Mouse (Mus musculus) liver, embryonic 14.5 days (tissue): ENCODE measurements around the gene Cuedc1. TPM values are rescaled to one million over a fixed set of nuclear protein-coding genes. Genes with fewer than 3 reads are reported as not detected.

Source experiments
- ATAC-seq: fragments of 200-750 bp; cut with Nextera tagmentation; 2 replicates; pipeline ENCODE4 v1.8.0; 2017; ENCODE audit warnings: moderate number of reproducible peaks, mild to moderate bottlenecking, moderate library complexity; ENCODE audit not compliant: insufficient read depth
- DNase-seq, 3 experiments: peaks; one replicate each; pipeline ENCODE4 v3.0.0-alpha.2; 2012 to 2013; ENCODE audit warnings: low read depth in 3 of 3, low spot score in 3 of 3
- H3K27ac ChIP-seq: fragments of 300-500 bp; sonication (generic); 2 replicates; pipeline ENCODE4 v1.5.1; 2014; ENCODE audit warnings: moderate library complexity, mild to moderate bottlenecking, control low read depth, inconsistent platforms
- H3K27me3 ChIP-seq: fragments of 300-500 bp; sonication (generic); 2 replicates; pipeline ENCODE4 v1.6.1; 2014; ENCODE audit warnings: mild to moderate bottlenecking, low read length, moderate library complexity; ENCODE audit not compliant: control insufficient read depth, insufficient read depth
- H3K36me3 ChIP-seq: fragments of 300-500 bp; sonication (generic); replicated peaks from 2 replicates; pipeline ENCODE4 v1.6.1; 2014; ENCODE audit warnings: low read depth; ENCODE audit not compliant: control insufficient read depth, insufficient read depth
- H3K4me1 ChIP-seq, 2 experiments: fragments of 200-500 bp in 1 of 2; fragments of 300-500 bp in 1 of 2; sonication (generic) in 1 of 2; replicated peaks; 2 replicates each; pipeline ENCODE4 v1.6.1; 2012 to 2014; ENCODE audit warnings: antibody characterized with exemption in 1 of 2, inconsistent platforms in 1 of 2, low read length in 1 of 2; ENCODE audit not compliant: control insufficient read depth in 2 of 2, insufficient read depth in 2 of 2
- H3K4me2 ChIP-seq: fragments of 300-500 bp; sonication (generic); 2 replicates; pipeline ENCODE4 v1.6.1; 2014; ENCODE audit warnings: low read depth, mild to moderate bottlenecking, control low read depth, moderate library complexity
- H3K4me3 ChIP-seq, 2 experiments: fragments of 200-500 bp in 1 of 2; fragments of 300-500 bp in 1 of 2; sonication (generic) in 1 of 2; 2 replicates each; pipeline ENCODE4 v1.5.1; 2012 to 2014; ENCODE audit warnings: low read depth in 2 of 2, low read length in 2 of 2, mild to moderate bottlenecking in 2 of 2, control low read depth in 1 of 2, inconsistent platforms in 1 of 2, moderate library complexity in 1 of 2; ENCODE audit not compliant: insufficient read depth in 1 of 2
- H3K9ac ChIP-seq: fragments of 300-500 bp; sonication (generic); replicated peaks from 2 replicates; pipeline ENCODE4 v1.6.1; 2014; ENCODE audit warnings: mild to moderate bottlenecking, control low read depth, moderate library complexity
- H3K9me3 ChIP-seq: fragments of 300-500 bp; sonication (generic); 2 replicates; pipeline ENCODE4 v1.6.1; 2016; ENCODE audit warnings: low read length, mixed read lengths; ENCODE audit not compliant: control insufficient read depth
- CTCF ChIP-seq: IDR thresholded peaks from 2 replicates; pipeline ENCODE4 v1.5.1; 2016; ENCODE audit warnings: antibody characterized with exemption, low read depth, control low read depth
- EP300 ChIP-seq: IDR thresholded peaks from 2 replicates; pipeline ENCODE4 v1.6.1; 2016; ENCODE audit warnings: antibody characterized with exemption, low read depth
- WGBS: fragments of 180-500 bp; shearing (Covaris S2); extraction: QIAGEN DNeasy Blood & Tissue Kit; methylation state at CpG from one replicate; pipeline ENCODE4 v1.1.7; 2014; ENCODE audit not compliant: insufficient replicate concordance; 5-methylcytosine and 5-hydroxymethylcytosine counted together
- polyA plus RNA-seq, 2 experiments: library from polyadenylated mRNA; depleted of rRNA in 1 of 2; stranded (reverse) in 1 of 2; unstranded in 1 of 2; fragments of >200 nt; fragmentation: Nextera tagmentation in 1 of 2; extraction: Ambion mirVana in 1 of 2; gene quantifications; 2 replicates each; pipeline versions ENCODE4 v1.2.1 to v1.2.3; 2012 to 2014

Gene Cuedc1
- polyA plus RNA-seq, 2 experiments, result 0.36 to 0.96 TPM

DNA sequence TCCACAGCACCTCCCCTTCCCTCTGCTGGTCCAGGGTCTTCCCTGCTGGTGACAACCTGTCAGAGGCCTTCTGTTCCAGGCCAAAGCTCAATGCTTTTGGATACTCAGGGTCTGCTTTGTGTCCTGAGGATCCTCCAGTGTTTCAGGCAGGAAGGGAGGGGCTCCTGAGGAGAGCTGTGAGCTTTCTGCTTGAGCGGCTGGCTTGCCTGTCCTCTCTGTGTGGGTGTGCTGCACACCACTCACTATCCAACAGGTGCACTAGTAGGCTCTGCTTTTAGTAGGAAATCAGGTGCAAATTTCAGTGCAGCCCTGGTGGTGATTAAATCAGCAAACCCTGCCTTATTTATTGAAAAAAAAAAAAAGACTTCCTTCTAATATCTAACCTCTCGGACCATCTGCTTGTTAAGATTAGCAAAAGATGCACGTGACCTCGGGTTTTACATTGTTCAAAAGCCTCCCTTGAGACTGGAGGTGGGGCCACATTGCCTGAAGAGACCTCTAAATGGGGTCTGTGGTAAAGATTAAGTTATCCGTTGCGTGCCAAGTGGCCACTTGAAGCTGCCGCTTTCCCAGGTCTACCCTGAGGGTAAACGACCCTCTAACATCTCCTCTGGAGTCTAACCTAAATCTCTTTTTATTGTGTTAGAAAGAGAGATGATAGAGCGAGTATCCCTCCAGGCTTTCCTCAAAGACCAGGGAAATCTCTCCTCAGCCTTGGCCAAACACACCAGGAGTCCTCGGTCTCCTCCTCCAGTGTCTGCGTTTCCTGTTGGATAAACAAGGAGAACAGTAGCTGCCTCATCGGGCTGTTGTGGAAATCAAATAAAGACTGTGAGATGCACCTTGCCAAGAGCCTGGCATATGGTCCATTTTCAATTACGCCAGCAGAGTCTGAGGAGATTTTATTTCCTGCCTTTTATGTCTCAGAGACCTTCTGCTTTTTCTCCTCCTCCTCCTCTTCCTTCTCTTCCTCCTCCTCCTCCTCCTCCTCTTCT is 42.5 kb downstream of the Cuedc1 start:
- H3K9ac ChIP-seq, result no peak overlapping the region
- no peak overlapping the region for H3K4me3 ChIP-seq
- TF ChIP-seq CTCF, result no peak
- no peak for TF ChIP-seq EP300
- H3K4me1 ChIP-seq, result peaks cover 0 to 6% of the 10 kb centered on the region in 2 experiments; a peak in 2 of 4 replicates
- ATAC-seq (no peak), DNase-seq (no peak)
- no peak overlapping the region for H3K27ac ChIP-seq
- H3K36me3 ChIP-seq, result no peaks in the 10 kb centered on the region
- peaks cover 25% of the 10 kb centered on the region for H3K27me3 ChIP-seq
- WGBS, result 14% methylated on average over 13 of the region's 13 CpGs
- H3K9me3 ChIP-seq, result no peaks in the 10 kb centered on the region
- H3K4me2 ChIP-seq, result no peak overlapping the region

DNA sequence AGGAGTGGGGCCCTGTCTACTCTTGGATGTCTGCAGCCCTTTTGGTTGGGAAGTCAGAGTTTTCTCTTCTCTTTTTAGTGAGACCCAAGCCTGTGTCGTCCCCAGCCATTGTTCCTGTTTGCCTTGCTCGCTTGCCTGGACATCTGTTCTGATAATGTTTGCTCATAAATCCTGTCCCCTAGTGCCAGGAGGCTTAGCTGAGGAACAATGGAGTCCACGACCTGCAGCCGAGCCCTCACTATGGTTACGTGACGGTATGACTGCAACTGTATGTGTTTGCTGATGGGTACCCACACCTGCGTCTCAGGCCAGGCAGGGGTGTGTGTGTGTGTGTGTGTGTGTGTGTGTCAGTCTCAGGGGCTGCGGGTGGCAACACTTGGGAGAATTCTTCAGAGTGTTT is 44.5 kb downstream of the Cuedc1 start:
- H3K9ac ChIP-seq, result no peak overlapping the region
- no peak overlapping the region for H3K4me2 ChIP-seq
- no peak overlapping the region for H3K4me3 ChIP-seq
- H3K27ac ChIP-seq, result no peak overlapping the region
- TF ChIP-seq CTCF (no peak), EP300 (no peak)
- ATAC-seq (no peak), DNase-seq (no peak)
- no peaks in the 10 kb centered on the region for H3K9me3 ChIP-seq
- H3K4me1 ChIP-seq, result peaks cover 4 to 25% of the 10 kb centered on the region in 2 experiments
- no peaks in the 10 kb centered on the region for H3K36me3 ChIP-seq
- peaks cover 23% of the 10 kb centered on the region for H3K27me3 ChIP-seq
- WGBS, result 55% methylated on average over 8 of the region's 8 CpGs

GRCm38 (mm10) chr11:88144100-88144499 is 46.2 kb downstream of the Cuedc1 start:
- DNase-seq, result no peak
- Histone ChIP-seq H3K36me3 (no peaks in the 10 kb centered on the region), H3K4me2 (no peak overlapping the region), H3K4me3 (no peak overlapping the region), H3K4me1 (peaks cover 11 to 34% of the 10 kb centered on the region in 2 experiments), H3K9ac (no peak overlapping the region), H3K27me3 (peaks cover 6% of the 10 kb centered on the region), H3K27ac (no peak overlapping the region), H3K9me3 (no peaks in the 10 kb centered on the region)
- TF ChIP-seq EP300 (no peak), CTCF (no peak)
- WGBS, result 31% methylated on average over 4 of the region's 4 CpGs
- no peak for ATAC-seq

DNA sequence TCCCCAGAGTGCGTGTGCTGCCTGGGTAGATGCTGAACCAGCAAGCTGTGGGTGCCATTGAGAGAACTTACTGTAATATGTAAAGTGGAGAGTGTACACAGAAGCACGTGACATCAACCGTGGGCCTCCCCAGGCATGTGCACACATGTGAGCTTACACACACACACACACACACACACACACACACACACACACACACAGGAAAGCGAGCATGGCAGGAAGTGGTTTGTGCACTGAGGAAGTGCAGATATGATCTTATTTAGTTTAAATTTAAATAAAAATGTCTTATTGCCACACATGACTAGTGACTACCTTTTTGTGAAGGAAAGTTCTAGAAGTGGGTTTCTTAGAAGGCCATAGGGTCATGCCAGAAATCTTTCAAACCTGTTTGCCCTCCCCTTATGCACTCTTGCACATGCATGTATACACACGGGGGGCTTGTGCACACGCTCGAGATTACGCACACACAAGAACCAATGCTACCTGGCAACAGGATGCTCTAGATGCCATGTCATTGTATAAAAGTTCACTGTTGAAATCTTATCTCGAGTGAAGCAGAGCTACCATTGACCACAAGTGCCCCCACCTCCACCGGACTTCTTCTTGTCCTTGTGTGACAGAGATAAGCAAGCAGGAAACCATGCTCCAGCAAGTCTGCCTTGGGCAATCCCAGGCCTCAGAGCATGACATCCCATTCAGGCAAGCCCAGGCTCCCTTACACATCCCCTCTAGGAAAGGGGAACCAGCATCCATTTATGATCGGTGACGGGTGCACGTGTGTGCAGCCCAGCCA is 47.6 kb downstream of the Cuedc1 start:
- 11% methylated on average over 13 of the region's 13 CpGs for WGBS
- Histone ChIP-seq H3K4me3 (no peak overlapping the region), H3K4me2 (no peak overlapping the region), H3K9ac (no peak overlapping the region), H3K9me3 (no peaks in the 10 kb centered on the region), H3K27ac (no peak overlapping the region), H3K4me1 (peaks cover 11 to 32% of the 10 kb centered on the region in 2 experiments), H3K36me3 (no peaks in the 10 kb centered on the region), H3K27me3 (no peaks in the 10 kb centered on the region)
- peak; percentile 39; the same call in 1 of the 2 replicates for ATAC-seq
- TF ChIP-seq CTCF, result no peak
- peak; percentile 46 for TF ChIP-seq EP300
- DNase-seq, result peak in 1 of 3 experiments; percentile 23
